Mouse (Mus musculus) C2C12 (cell line): ENCODE data around the gene Ugt1a10.

Source experiments
- CEBPB ChIP-seq: IDR thresholded peaks from one replicate; pipeline ENCODE4 v1.6.1; 2011; ENCODE audit warnings: low read depth, mild to moderate bottlenecking, control low read depth, moderate library complexity
- CTCF ChIP-seq: IDR thresholded peaks from one replicate; pipeline ENCODE4 v1.5.1; 2011; ENCODE audit not compliant: control insufficient read depth, insufficient read depth, insufficient read length
- FOSL1 ChIP-seq: IDR thresholded peaks from one replicate; pipeline ENCODE4 v1.8.0; 2011; ENCODE audit warnings: mild to moderate bottlenecking, low read length; ENCODE audit not compliant: poor library complexity, insufficient read depth, severe bottlenecking
- MAX ChIP-seq: IDR thresholded peaks from one replicate; pipeline ENCODE4 v1.6.1; 2011; ENCODE audit warnings: mild to moderate bottlenecking, control low read depth
- MYOD1 ChIP-seq: IDR thresholded peaks from one replicate; pipeline ENCODE4 v1.6.1; 2011; ENCODE audit warnings: low read depth; ENCODE audit not compliant: control insufficient read depth, insufficient read length
- MYOG ChIP-seq: IDR thresholded peaks from one replicate; pipeline ENCODE4 v1.6.1; 2011; ENCODE audit not compliant: control insufficient read depth, insufficient read length; ENCODE audit errors: extremely low read depth
- USF1 ChIP-seq: IDR thresholded peaks from one replicate; pipeline ENCODE4 v1.6.1; 2011; ENCODE audit warnings: low read depth, mild to moderate bottlenecking, control low read depth, moderate library complexity

- TF ChIP-seq MYOD1 (no peak), CTCF (no peak), CEBPB (no peak), FOSL1 (no peak), USF1 (no peak), MAX (no peak), MYOG (no peak)
Observed at GRCm38 (mm10) chr1:88255466-88255857, 200.3 kb downstream of the Ugt1a10 start.
